Mouse (Mus musculus) 416B (cell line): ENCODE results near the gene Olfr273.
"Not testable (repeated sequence)": the region's sequence is repeated elsewhere in the genome, so short reads cannot be mapped to it uniquely, and the experiment has no call there.

Experiments
- DNase-seq: peaks from one replicate; pipeline ENCODE4 v3.0.0; 2011; ENCODE audit warnings: low read depth

Gene Olfr273

DNA sequence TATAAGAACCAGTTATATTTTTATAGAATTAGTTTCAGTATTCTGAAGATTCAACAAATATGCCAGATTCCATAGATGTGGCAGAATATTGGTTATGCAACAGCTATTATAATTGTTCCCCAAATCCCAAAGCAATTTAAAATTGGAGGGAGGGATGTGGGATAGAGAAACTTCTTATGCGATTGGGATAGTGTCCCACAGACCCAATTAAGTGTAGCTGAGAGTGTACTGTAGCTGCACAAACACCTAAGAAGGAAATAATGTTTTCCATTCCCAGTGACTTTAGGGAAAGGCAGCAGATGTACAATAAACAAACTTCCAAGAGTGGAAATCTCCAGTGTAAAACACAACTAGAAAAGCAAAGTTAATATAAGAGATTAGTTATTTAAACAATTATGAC, at the start of gene Olfr273:
Gene Olfr273 (minus strand): TSS at position 101 of the 400 bp plus-strand sequence.
- no peak for DNase-seq

DNA sequence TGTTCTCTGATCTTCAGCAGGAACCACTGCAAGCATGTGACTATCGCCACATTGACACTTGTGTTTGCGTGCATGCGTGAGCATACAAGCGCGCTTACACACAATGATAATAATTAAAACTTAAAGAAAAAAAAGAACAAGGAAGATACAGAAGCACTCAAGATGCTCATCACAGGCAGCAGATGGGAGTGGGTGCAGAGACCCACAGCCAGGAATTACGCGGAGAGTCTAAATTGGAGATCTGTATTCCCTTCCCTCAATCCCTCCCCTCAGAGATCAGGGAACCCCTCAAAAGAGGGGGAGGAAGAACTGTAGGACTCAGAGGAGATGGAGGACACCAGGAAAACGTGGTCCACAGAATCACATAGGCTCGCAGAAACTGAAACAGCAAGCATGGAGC, 5.1 kb upstream of the Olfr273 start:
- no peak for DNase-seq

DNA sequence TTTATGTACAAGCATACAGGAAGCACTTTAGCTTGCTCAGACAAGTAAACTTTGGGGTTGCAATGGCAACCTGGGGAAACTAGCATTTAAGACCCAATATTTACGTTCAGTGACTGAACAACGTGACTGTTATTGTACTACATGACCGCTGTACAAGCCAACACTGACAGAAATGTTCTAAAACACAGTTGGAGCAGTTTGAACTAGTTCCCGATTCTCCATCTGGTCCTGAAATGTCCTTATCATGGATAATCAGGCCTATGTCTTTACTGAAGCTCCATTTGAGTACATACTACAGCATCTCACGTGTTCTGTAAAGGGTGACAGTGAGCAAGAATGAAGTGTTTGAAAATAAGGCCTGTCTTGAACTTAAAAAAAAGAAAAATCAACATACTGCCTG, 9.4 kb downstream of the Olfr273 start:
- DNase-seq, result no peak

- DNase-seq, result no peak
Measured at GRCm38 (mm10) chr4:52849039-52849635, 9.9 kb downstream of the Olfr273 start.

DNA sequence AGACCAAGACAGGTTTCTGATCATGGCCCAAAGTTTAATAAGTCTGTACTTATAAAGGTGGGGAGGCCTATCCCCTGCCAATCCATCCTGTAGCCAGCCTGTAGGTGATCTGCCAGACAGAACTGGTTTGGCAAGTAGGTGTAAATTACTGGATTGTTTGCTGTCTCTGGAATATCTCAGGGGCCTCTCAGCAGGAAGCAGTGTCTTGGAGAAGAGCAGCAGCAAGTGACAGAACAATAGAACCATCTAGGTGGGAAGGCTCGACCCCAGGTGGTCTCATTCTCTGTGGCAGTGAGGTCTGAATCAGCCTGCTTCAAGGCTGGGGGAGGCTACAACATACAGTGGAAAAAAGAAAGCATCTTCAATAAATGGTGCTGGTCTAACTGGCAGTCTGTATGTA, 13.6 kb downstream of the Olfr273 start:
- not testable (repeated sequence) for DNase-seq

DNA sequence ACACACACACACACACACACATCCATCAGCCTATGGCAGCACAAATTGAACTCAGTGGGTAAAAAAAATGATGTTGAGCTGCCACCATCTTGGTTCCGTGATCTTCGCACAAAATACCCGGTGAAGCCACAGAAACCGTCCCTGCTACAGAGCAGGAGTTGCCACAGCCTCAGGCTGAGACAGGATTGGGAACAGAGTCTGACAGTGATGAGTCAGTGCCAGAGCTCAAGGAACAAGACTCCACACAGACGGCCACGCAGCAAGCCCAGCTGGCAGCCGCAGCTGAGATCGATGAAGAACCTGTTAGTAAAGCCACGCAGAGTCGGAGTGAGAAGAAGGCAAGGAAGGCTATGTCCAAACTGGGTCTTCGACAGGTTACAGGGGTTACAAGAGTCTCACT, 37.7 kb downstream of the Olfr273 start:
- DNase-seq, result no peak

DNA sequence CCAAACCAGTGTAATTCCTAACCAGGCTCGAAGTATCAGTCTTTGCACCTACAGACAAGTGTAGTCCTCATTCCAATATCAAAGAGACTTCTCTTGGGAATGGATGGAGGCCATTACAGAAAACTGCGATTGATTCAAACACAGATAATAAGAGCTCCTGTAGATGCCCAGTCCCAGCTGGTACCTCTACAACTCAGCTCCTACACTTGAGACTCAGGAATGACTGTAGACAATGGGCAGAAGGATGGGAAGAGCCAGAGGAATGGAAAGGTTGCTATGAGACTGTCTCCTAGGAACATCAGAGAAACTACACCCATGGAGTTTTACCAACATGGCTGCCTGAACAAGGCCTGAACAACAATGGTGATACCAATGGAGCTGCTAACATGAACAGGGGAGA, 44.7 kb downstream of the Olfr273 start, which contains the start of gene Olfr275:
Gene Olfr275 (plus strand): TSS at position 301 of the 400 bp plus-strand sequence.
- no peak for DNase-seq

GRCm38 (mm10) chr4:52811871-52812270, 47.2 kb downstream of the Olfr273 start:
- peak; percentile 29 for DNase-seq
